Comparison of ENCODE assay signal across 8 mouse cellular contexts in genomic region chr6:72655309-72656052, GRCm38 (mm10). TPM values are rescaled to one million over a fixed set of nuclear protein-coding genes. Genes with fewer than 3 reads are reported as not detected.
DNase-seq lines count a peak whose midpoint lies in the region; TF ChIP-seq lines count a peak whose summit lies in the region.

No protein-coding gene starts in this region.

- peak; percentile 93 for DNase-seq in adipocyte (ENCODE audit: low spot score)
- DNase-seq in embryo, embryonic 9.5 days (ENCODE audit: extremely low spot score), result peak; percentile 72
- DNase-seq in heart, adult 8-10 months (ENCODE audit: low spot score), result peak; percentile 84
- peak; percentile 79 for DNase-seq in kidney, adult 11 months
- no peak for DNase-seq in lung, adult 2 months
- DNase-seq in ovary, postnatal 14 days (ENCODE audit: low spot score), result peak; percentile 76
- no peak for DNase-seq in frontal cortex, postnatal 36 days (ENCODE audit: low spot score in 2 of 2)
- DNase-seq in right cerebral cortex, postnatal 25 days, result no peak

- peaks cover 17% of the 10 kb centered on the region for H3K4me1 ChIP-seq in lung, adult 2 months (ENCODE audit: control insufficient read depth, insufficient read depth, low read length)

- WGBS in lung, adult 2 months, result 22% methylated on average over 20 of the region's 20 CpGs

- TF ChIP-seq POLR2A in lung, adult 2 months (IDR thresholded peaks at IDR 0.05; ENCODE audit: borderline replicate concordance, extremely low read depth, low read depth, low read length), result no peak

- H3K4me3 ChIP-seq in lung, adult 2 months (replicated peaks; ENCODE audit: extremely low read depth, low read depth, low read length), result peak overlapping the region; percentile 14

- TF ChIP-seq CTCF in lung, adult 2 months (IDR thresholded peaks at IDR 0.05; ENCODE audit: insufficient read depth, low read length), result no peak

RNA-seq across cellular contexts. Expression of gene Tgoln1, which starts 38.7 kb away (rescaled TPM):
- total RNA-seq in heart, adult 8-10 months (2022), result 10 to 100 TPM; 63.6 to 67.4 (median 65.5) TPM
- polyA plus RNA-seq in lung, adult 2 months (2012; rRNA removed), result 60.0 and 72.4 TPM in 2 replicates

RNA-seq across cellular contexts. Expression of gene Retsat, which starts 57.2 kb away (rescaled TPM):
- 100 to 1,000 TPM; 170 to 247 (median 189) TPM for total RNA-seq in heart, adult 8-10 months (2022)
- polyA plus RNA-seq in lung, adult 2 months (2012; rRNA removed), result 27.7 and 38.8 TPM in 2 replicates

RNA-seq across cellular contexts. Expression of gene Elmod3, which starts 57.3 kb away (rescaled TPM):
- 10 to 100 TPM; 12.1 to 16.4 (median 14.5) TPM for total RNA-seq in heart, adult 8-10 months (2022)
- 17.6 and 24.2 TPM in 2 replicates for polyA plus RNA-seq in lung, adult 2 months (2012; rRNA removed)

Comparison
In these comparisons a context has a peak if more than half of its experiments do, and no peak if none do; other contexts are left out.
1. DNase-seq: peak in adipocyte (single experiment), embryo, embryonic 9.5 days (single experiment), heart, adult 8-10 months (single experiment), kidney, adult 11 months (single experiment) and ovary, postnatal 14 days (single experiment); none in lung, adult 2 months (single experiment), frontal cortex, postnatal 36 days (0 of 2) and right cerebral cortex, postnatal 25 days (single experiment).